Mouse (Mus musculus): Measurements from ENCODE around the gene Mob3b. TPM values are rescaled to one million over a fixed set of nuclear protein-coding genes. Genes with fewer than 3 reads are reported as not detected.
A peak's percentile ranks its signal among the peaks of the same experiment; 100 is the strongest.

Mob3b gene
- polyA plus RNA-seq, 1 experiment from 2014 or later, result 4.6 TPM

DNA sequence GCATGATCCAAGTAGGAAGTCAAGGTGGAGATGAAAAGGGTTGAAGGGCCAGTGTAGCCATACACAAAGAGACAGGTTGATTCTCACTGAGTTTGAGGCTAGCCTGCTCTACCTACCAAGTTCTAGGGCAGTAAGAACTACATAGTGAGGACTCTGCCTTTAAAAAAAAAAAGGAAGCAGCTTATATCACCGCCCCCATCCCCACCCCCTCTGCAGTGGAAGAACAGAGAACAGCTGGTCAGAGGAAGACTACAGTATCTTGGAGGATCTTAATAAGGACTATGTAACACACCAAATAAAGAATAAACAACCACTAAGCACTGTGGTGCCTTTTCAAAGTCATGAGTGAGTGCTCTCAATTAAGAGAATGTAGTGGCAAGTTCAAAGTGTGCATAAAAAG, 138.9 kb downstream of the Mob3b start:
- no peak overlapping the region for H3K4me3 ChIP-seq (ENCODE audit: low read depth, low read length)
- H3K9ac ChIP-seq (ENCODE audit: low read length), result no peak overlapping the region
- H3K27me3 ChIP-seq (replicated peaks; ENCODE audit: control insufficient read depth, insufficient read depth, low read length), result no peaks in the 10 kb centered on the region
- DNase-seq (ENCODE audit: low spot score) (no peak), ATAC-seq (no peak)
- 82% methylated on average over 1 of the region's 1 CpGs for WGBS
- no peaks in the 10 kb centered on the region for H3K9me3 ChIP-seq (replicated peaks; ENCODE audit: control insufficient read depth, low read length)
- H3K4me1 ChIP-seq (ENCODE audit: control insufficient read depth, insufficient read depth, low read length), result no peaks in the 10 kb centered on the region
- H3K27ac ChIP-seq (ENCODE audit: low read depth, low read length), result no peak overlapping the region
- H3K4me2 ChIP-seq (ENCODE audit: low read length), result no peak overlapping the region
- H3K36me3 ChIP-seq (ENCODE audit: control insufficient read depth, insufficient read depth, low read length), result no peaks in the 10 kb centered on the region

GRCm38 (mm10) chr4:35012401-35013307, 144.6 kb downstream of the Mob3b start:
- ATAC-seq, result no peak

DNA sequence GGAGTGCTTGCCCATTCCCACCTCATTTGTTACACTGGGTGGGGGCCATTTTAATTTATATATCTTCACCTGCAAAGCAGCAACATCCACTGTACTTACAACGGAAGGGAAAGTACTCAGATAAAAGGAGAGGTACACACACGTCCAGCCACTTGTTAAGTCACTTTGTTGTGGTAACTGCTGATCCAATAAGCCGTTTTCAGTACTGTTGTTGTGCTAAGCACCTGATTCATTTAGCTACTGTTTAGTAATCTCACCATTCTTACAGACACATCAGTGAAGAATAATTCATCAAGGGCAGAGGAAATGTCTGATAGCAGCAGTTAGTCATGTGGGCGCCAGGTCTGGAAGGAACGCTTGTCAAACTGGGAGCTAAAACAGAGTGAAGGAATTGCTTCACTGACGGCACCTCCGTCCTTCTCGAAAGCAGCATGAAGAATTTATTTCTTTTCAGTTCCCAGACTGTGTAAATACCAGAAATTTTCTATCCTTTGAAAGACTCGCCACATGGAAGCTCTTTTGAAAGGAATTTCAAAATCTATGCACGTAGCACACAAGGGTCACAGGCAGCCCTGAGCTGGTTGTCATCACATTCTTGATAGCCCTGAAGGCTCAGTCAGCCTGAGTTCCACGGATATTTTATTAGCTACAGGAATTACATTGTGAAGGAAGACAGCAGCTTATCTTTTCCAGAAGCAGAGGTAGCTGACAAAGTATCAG, 150.6 kb downstream of the Mob3b start:
- Histone ChIP-seq H3K9ac (ENCODE audit: low read length) (no peak overlapping the region), H3K27ac (ENCODE audit: low read depth, low read length) (no peak overlapping the region), H3K4me3 (ENCODE audit: low read depth, low read length) (no peak overlapping the region), H3K9me3 (replicated peaks; ENCODE audit: control insufficient read depth, low read length) (no peaks in the 10 kb centered on the region), H3K36me3 (ENCODE audit: control insufficient read depth, insufficient read depth, low read length) (no peaks in the 10 kb centered on the region), H3K4me2 (ENCODE audit: low read length) (no peak overlapping the region), H3K27me3 (replicated peaks; ENCODE audit: control insufficient read depth, insufficient read depth, low read length) (0 out of 2 replicates have a peak, but pooled peaks cover 3% of the 10 kb centered on the region), H3K4me1 (ENCODE audit: control insufficient read depth, insufficient read depth, low read length) (peaks cover 12% of the 10 kb centered on the region)
- ATAC-seq (0 out of 2 replicates have a peak, but pooled peaks have one; percentile 9), DNase-seq (ENCODE audit: low spot score) (peak; percentile 24)
- 59% methylated on average over 11 of the region's 11 CpGs for WGBS

More at GRCm38 (mm10) chr4:35012401-35013307, 144.6 kb downstream of the Mob3b start:
- H3K4me3 ChIP-seq (ENCODE audit: low read depth, low read length), result no peak overlapping the region
- no peak overlapping the region for H3K4me2 ChIP-seq (ENCODE audit: low read length)
- H3K9ac ChIP-seq (ENCODE audit: low read length), result no peak overlapping the region
- 0 out of 2 replicates have a peak, but pooled peaks cover 3% of the 10 kb centered on the region for H3K27me3 ChIP-seq (replicated peaks; ENCODE audit: control insufficient read depth, insufficient read depth, low read length)
- no peaks in the 10 kb centered on the region for H3K4me1 ChIP-seq (ENCODE audit: control insufficient read depth, insufficient read depth, low read length)
- WGBS, result 31% methylated on average over 10 of the region's 10 CpGs
- no peak for DNase-seq (ENCODE audit: low spot score)
- H3K36me3 ChIP-seq (ENCODE audit: control insufficient read depth, insufficient read depth, low read length), result no peaks in the 10 kb centered on the region
- no peaks in the 10 kb centered on the region for H3K9me3 ChIP-seq (replicated peaks; ENCODE audit: control insufficient read depth, low read length)
- no peak overlapping the region for H3K27ac ChIP-seq (ENCODE audit: low read depth, low read length)

GRCm38 (mm10) chr4:35006056-35006455, 151.2 kb downstream of the Mob3b start:
- no peaks in the 10 kb centered on the region for H3K36me3 ChIP-seq (ENCODE audit: control insufficient read depth, insufficient read depth, low read length)
- H3K4me2 ChIP-seq (ENCODE audit: low read length), result no peak overlapping the region
- no peaks in the 10 kb centered on the region for H3K9me3 ChIP-seq (replicated peaks; ENCODE audit: control insufficient read depth, low read length)
- 17% methylated on average over 6 of the region's 6 CpGs for WGBS
- no peak overlapping the region for H3K9ac ChIP-seq (ENCODE audit: low read length)
- H3K4me1 ChIP-seq (ENCODE audit: control insufficient read depth, insufficient read depth, low read length), result peaks cover 12% of the 10 kb centered on the region
- 0 out of 2 replicates have a peak, but pooled peaks cover under 1% of the 10 kb centered on the region for H3K27me3 ChIP-seq (replicated peaks; ENCODE audit: control insufficient read depth, insufficient read depth, low read length)
- ATAC-seq, result peak; percentile 67
- no peak overlapping the region for H3K27ac ChIP-seq (ENCODE audit: low read depth, low read length)
- DNase-seq (ENCODE audit: low spot score), result peak; percentile 75
- H3K4me3 ChIP-seq (ENCODE audit: low read depth, low read length), result no peak overlapping the region

DNA sequence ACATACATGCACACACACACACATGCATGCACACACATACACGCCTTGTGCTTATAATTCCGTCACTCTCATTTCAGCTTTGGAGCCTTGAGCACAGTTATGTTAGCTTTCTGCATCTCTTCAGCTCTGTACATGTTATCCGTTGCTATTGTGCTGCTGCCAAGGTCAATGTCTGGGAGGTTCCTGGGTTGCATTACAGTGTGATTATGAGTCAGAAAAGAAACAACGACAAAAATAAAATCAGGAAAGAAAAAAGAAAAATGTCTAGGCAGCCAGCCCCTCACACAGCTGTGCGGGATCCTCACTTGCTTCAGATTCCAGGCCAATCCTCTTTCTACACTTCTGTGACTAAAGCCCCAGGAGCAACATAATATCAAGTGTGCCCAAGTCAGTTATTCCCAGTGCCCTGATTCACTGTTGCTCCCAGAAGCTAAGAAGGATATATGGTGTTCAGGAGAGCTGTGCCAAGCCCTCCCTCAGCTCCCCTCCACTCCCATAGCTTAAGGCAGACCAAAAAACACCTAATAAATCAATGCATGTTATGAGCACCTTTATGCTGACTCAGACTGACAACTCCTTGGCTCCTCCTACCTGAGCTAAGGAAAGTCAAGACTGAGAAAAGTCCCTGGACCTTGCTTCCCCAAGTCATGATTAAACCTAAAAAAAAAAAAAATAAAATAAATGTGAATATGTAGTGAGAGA, 152.1 kb downstream of the Mob3b start:
- 85% methylated on average over 5 of the region's 5 CpGs for WGBS
- ATAC-seq, result no peak
- no peak for DNase-seq (ENCODE audit: low spot score)
- H3K9me3 ChIP-seq (replicated peaks; ENCODE audit: control insufficient read depth, low read length), result no peaks in the 10 kb centered on the region
- no peak overlapping the region for H3K4me2 ChIP-seq (ENCODE audit: low read length)
- H3K4me3 ChIP-seq (ENCODE audit: low read depth, low read length), result no peak overlapping the region
- H3K36me3 ChIP-seq (ENCODE audit: control insufficient read depth, insufficient read depth, low read length), result no peaks in the 10 kb centered on the region
- H3K4me1 ChIP-seq (ENCODE audit: control insufficient read depth, insufficient read depth, low read length), result peaks cover 12% of the 10 kb centered on the region
- no peak overlapping the region for H3K9ac ChIP-seq (ENCODE audit: low read length)
- H3K27ac ChIP-seq (ENCODE audit: low read depth, low read length), result no peak overlapping the region
- H3K27me3 ChIP-seq (replicated peaks; ENCODE audit: control insufficient read depth, insufficient read depth, low read length), result no peaks in the 10 kb centered on the region

GRCm38 (mm10) chr4:35004473-35004872, 152.8 kb downstream of the Mob3b start:
- no peak overlapping the region for H3K27ac ChIP-seq (ENCODE audit: low read depth, low read length)
- WGBS, result 88% methylated on average over 8 of the region's 8 CpGs
- ATAC-seq, result no peak

DNA sequence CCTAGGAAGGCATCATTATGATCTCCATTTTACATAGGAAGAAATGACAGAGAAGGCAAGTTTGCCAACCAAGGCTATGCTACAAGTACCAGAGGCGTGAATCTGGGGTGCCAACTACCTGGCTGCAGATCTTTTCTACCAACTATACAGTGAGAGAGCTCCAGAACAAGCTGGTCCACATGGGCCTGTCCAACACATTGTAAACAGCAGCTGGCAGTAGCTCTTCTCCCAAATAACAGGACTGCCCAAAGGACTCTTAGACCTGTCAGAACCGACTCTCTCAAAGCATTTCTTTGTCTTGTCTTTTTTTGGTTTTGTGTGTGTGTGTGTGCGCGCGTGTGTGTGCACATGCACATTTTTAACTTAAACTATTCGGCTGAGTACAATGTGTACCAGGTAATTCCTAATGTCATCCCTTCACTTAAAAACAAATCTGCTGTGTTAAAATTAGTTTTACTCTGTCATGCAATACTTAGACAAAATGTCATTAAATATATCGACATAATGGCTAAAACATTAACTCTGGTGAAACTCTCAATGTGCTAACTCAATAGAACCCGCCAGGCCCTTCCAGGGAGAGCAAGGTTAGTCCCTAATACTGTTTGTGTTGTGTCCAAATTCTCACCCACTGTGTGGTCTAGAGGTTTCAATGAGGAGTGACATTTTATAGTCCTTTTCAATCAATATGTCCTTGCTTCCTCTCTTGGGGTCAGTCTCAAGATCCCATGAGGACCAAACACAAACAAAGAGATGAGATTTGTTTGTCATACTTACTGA, 153.5 kb downstream of the Mob3b start:
- DNase-seq (ENCODE audit: low spot score), result no peak
- 91% methylated on average over 8 of the region's 8 CpGs for WGBS
- Histone ChIP-seq H3K36me3 (ENCODE audit: control insufficient read depth, insufficient read depth, low read length) (no peaks in the 10 kb centered on the region), H3K4me1 (ENCODE audit: control insufficient read depth, insufficient read depth, low read length) (peaks cover 12% of the 10 kb centered on the region), H3K4me2 (ENCODE audit: low read length) (no peak overlapping the region), H3K9ac (ENCODE audit: low read length) (no peak overlapping the region), H3K27me3 (replicated peaks; ENCODE audit: control insufficient read depth, insufficient read depth, low read length) (no peaks in the 10 kb centered on the region), H3K4me3 (ENCODE audit: low read depth, low read length) (no peak overlapping the region), H3K9me3 (replicated peaks; ENCODE audit: control insufficient read depth, low read length) (no peaks in the 10 kb centered on the region), H3K27ac (ENCODE audit: low read depth, low read length) (no peak overlapping the region)
- ATAC-seq, result no peak

More at GRCm38 (mm10) chr4:35004473-35004872, 152.8 kb downstream of the Mob3b start:
- Histone ChIP-seq H3K27me3 (replicated peaks; ENCODE audit: control insufficient read depth, insufficient read depth, low read length) (no peaks in the 10 kb centered on the region), H3K36me3 (ENCODE audit: control insufficient read depth, insufficient read depth, low read length) (no peaks in the 10 kb centered on the region), H3K4me3 (ENCODE audit: low read depth, low read length) (no peak overlapping the region), H3K9ac (ENCODE audit: low read length) (no peak overlapping the region), H3K4me1 (ENCODE audit: control insufficient read depth, insufficient read depth, low read length) (peaks cover 12% of the 10 kb centered on the region), H3K4me2 (ENCODE audit: low read length) (no peak overlapping the region), H3K9me3 (replicated peaks; ENCODE audit: control insufficient read depth, low read length) (no peaks in the 10 kb centered on the region)
- DNase-seq (ENCODE audit: low spot score), result no peak

DNA sequence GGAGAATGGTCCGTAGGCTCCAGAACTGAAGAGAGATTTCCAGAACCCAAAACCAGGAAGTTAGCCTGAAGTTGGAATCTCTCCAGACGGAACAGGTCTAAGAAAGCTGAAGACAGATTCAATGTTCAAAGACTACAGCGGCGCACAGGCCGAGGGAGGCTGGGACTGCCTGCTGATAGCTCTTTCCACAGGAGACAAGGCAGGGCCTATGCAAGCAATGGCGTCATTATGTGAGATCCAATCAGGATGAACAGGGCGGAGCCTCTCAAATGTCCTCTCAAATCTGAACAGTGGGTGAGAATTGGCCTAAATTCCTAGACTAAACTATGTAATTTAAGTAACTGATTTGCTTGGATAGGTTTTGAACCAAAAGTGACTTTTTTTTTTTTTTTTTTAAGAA, 160.7 kb downstream of the Mob3b start:
- no peak for ATAC-seq
- Histone ChIP-seq H3K27ac (ENCODE audit: low read depth, low read length) (no peak overlapping the region), H3K4me1 (ENCODE audit: control insufficient read depth, insufficient read depth, low read length) (peaks cover 17% of the 10 kb centered on the region), H3K4me3 (ENCODE audit: low read depth, low read length) (no peak overlapping the region), H3K9ac (ENCODE audit: low read length) (no peak overlapping the region), H3K27me3 (replicated peaks; ENCODE audit: control insufficient read depth, insufficient read depth, low read length) (no peaks in the 10 kb centered on the region), H3K9me3 (replicated peaks; ENCODE audit: control insufficient read depth, low read length) (no peaks in the 10 kb centered on the region), H3K36me3 (ENCODE audit: control insufficient read depth, insufficient read depth, low read length) (no peaks in the 10 kb centered on the region), H3K4me2 (ENCODE audit: low read length) (no peak overlapping the region)
- WGBS, result 87% methylated on average over 7 of the region's 7 CpGs
- DNase-seq (ENCODE audit: low spot score), result no peak
